Mouse (Mus musculus) CH12.LX (cell line): ENCODE measurements at regions not wholly inside any gene's neighbourhood (a gene's known extent, or its start where the extent isn't known, plus 50 kb on each side); places are given as distances from the start of the nearest gene placed in this dataset.

ENCODE experiments used
- CHD1 ChIP-seq: IDR thresholded peaks from 2 replicates; pipeline ENCODE4 v1.6.1; 2012; ENCODE audit warnings: low read depth, low read length, improper control_type of control experiment, inconsistent platforms
- CTCF ChIP-seq, 2 experiments: IDR thresholded peaks in 1 of 2; conservative IDR thresholded peaks in 1 of 2; 2 replicates each; pipeline ENCODE4 v1.5.1; 2011 to 2012; ENCODE audit warnings: low read depth in 2 of 2, low read length in 2 of 2, improper control_type of control experiment in 1 of 2, inconsistent platforms in 1 of 2, mild to moderate bottlenecking in 1 of 2, moderate library complexity in 1 of 2
- E2F4 ChIP-seq: IDR thresholded peaks from 2 replicates; pipeline ENCODE4 v1.6.1; 2011; ENCODE audit warnings: low read depth, low read length, improper control_type of control experiment; ENCODE audit not compliant: insufficient replicate concordance
- EP300 ChIP-seq: IDR thresholded peaks from 2 replicates; pipeline ENCODE4 v1.6.1; 2011; ENCODE audit warnings: low read length, improper control_type of control experiment
- HCFC1 ChIP-seq: IDR thresholded peaks from 2 replicates; pipeline ENCODE4 v1.6.1; 2012; ENCODE audit warnings: low read depth, mild to moderate bottlenecking, inconsistent platforms, low read length, improper control_type of control experiment
- JUN ChIP-seq: IDR thresholded peaks from 2 replicates; pipeline ENCODE4 v1.6.1; 2011; ENCODE audit warnings: low read depth, mild to moderate bottlenecking, low read length, improper control_type of control experiment, moderate library complexity; ENCODE audit not compliant: insufficient read depth
- MAX ChIP-seq: IDR thresholded peaks from 2 replicates; pipeline ENCODE4 v1.6.1; 2011; ENCODE audit warnings: low read length, improper control_type of control experiment
- MYC ChIP-seq: IDR thresholded peaks from 2 replicates; pipeline ENCODE4 v1.6.1; 2011; ENCODE audit warnings: low read depth, mild to moderate bottlenecking, improper control_type of control experiment, low read length
- POLR2A ChIP-seq: IDR thresholded peaks from 2 replicates; pipeline ENCODE4 v1.6.1; 2011; ENCODE audit warnings: low read depth, mild to moderate bottlenecking, improper control_type of control experiment, low read length
- POLR2AphosphoS2 ChIP-seq: IDR thresholded peaks from 2 replicates; pipeline ENCODE4 v1.6.1; 2011; ENCODE audit warnings: low read depth, low read length, improper control_type of control experiment
- UBTF ChIP-seq: IDR thresholded peaks from 2 replicates; pipeline ENCODE4 v1.6.1; 2012; ENCODE audit warnings: low read depth, mild to moderate bottlenecking, inconsistent platforms, low read length, improper control_type of control experiment, moderate library complexity
- USF2 ChIP-seq: conservative IDR thresholded peaks from 2 replicates; pipeline ENCODE4 v1.6.1; 2011; ENCODE audit warnings: low read depth, low read length, improper control_type of control experiment
- ZKSCAN1 ChIP-seq: IDR thresholded peaks from 2 replicates; pipeline ENCODE4 v1.6.1; 2012; ENCODE audit warnings: low read depth, inconsistent platforms, low read length, improper control_type of control experiment, borderline replicate concordance

- no peak for TF ChIP-seq POLR2A
- TF ChIP-seq CHD1 = no peak
- no peak for TF ChIP-seq POLR2AphosphoS2
- no peak for TF ChIP-seq MAX
- TF ChIP-seq JUN = no peak
- no peak for TF ChIP-seq MYC
- TF ChIP-seq HCFC1 = no peak
- TF ChIP-seq ZKSCAN1 = no peak
- TF ChIP-seq CTCF (conservative IDR thresholded peaks at IDR 0.05 in 1 of 2, IDR thresholded peaks at IDR 0.05 in 1 of 2; ENCODE audit: low read depth in 2 of 2, low read length in 2 of 2) = no peak
- no peak for TF ChIP-seq USF2
- TF ChIP-seq EP300 = no peak
- no peak for TF ChIP-seq UBTF
- no peak for TF ChIP-seq E2F4
These were observed 97.0 kb downstream of the Fgf18 start for GRCm38 (mm10) chr11:33050216-33050615.
